Mouse (Mus musculus): ENCODE measurements at regions not wholly inside any gene's neighbourhood (a gene's known extent, or its start where the extent isn't known, plus 50 kb on each side); places are given as distances from the start of the nearest gene placed in this dataset.

DNA sequence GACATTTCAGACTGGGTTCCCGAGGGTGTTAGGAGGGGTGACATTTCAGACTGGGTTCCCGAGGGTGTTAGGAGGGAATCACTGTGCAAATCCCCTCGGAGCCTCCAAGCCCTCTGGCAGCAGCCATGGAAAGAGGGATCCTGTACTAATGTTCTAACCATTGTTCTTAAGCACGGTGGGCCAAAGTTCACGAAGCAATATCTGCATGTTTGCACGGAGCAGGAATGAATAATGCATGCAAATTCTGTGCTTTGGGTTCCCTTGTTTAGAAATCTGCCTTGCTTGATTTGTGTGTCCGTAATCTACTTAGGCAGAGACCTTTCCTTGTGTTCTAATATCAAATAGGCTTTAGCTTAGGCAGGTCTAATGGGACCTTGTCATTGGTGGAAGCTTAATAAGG, 55.9 kb upstream of the Zfp280d start:
- TF ChIP-seq CTCF (IDR thresholded peaks at IDR 0.05; ENCODE audit: low read depth, low read length) (no peak), POLR2A (IDR thresholded peaks at IDR 0.05; ENCODE audit: borderline replicate concordance, low read depth, low read length) (no peak)

All from bone marrow macrophage, adult 2 months (primary cell).